Mouse (Mus musculus): ENCODE results near the gene Hipk2. TPM values are rescaled to one million over a fixed set of nuclear protein-coding genes. Genes with fewer than 3 reads are reported as not detected.

The Hipk2 gene
- polyA plus RNA-seq, 1 experiment: 39.5 TPM

DNA sequence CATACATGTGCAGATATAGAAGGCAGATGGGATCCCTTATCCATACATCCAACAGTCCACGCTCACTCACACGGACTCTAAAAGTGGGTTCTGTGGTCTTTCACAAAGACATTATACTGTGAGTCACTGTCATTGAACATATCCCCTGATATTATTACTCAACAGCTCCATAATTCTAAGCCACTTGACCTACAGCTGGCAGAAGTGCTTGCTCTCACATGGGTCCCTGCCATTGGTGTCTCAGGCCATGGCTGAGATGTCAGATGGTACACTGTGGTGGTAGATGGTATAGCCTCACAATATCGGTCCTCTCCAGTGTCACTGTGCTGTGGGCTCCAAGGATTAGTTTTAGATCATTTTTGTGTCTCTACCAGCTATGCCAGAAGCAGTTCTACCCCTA, 42.2 kb downstream of the Hipk2 start:
- H3K4me1 ChIP-seq (ENCODE audit: control insufficient read depth, insufficient read depth, low read length): peaks cover 8% of the 10 kb centered on the region; the same call in 1 of the 2 replicates
- no peak overlapping the region for H3K4me3 ChIP-seq (replicated peaks; ENCODE audit: control insufficient read depth, low read depth, low read length)
- H3K27ac ChIP-seq (ENCODE audit: control insufficient read depth, insufficient read depth, low read depth, low read length, poor library complexity): no peak overlapping the region
- TF ChIP-seq CTCF (IDR thresholded peaks at IDR 0.05; ENCODE audit: control insufficient read depth, insufficient read depth, low read length): no peak
- TF ChIP-seq POLR2A (IDR thresholded peaks at IDR 0.05; ENCODE audit: borderline replicate concordance, control insufficient read depth, low read depth, low read length): no peak
- WGBS: 76% methylated on average over 3 of the region's 3 CpGs

DNA sequence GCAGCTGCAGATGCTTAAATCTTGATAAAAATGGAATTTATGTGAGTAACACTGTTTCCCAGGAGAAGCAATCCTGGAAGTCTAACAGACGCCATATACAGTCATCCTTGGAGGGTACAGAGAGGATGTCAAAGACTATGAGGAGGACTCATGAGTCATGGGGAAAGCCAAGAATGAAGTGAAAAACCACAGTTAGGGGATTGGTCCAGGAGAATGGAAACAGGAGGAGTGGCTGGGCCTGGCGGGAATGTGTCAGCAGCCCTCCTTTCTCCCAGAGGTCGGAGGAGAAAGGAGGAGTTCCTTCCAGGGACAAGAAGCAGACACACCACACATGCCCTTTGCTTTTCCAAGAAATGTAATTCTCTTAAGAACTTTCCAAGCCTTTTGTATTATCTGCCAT, 46.5 kb downstream of the Hipk2 start:
- no peak overlapping the region for H3K4me3 ChIP-seq (replicated peaks; ENCODE audit: control insufficient read depth, low read depth, low read length)
- H3K27ac ChIP-seq (ENCODE audit: control insufficient read depth, insufficient read depth, low read depth, low read length, poor library complexity): peak overlapping the region; percentile 14; the same call in 1 of the 2 replicates
- WGBS: 84% methylated on average over 3 of the region's 3 CpGs
- no peak for TF ChIP-seq CTCF (IDR thresholded peaks at IDR 0.05; ENCODE audit: control insufficient read depth, insufficient read depth, low read length)
- TF ChIP-seq POLR2A (IDR thresholded peaks at IDR 0.05; ENCODE audit: borderline replicate concordance, control insufficient read depth, low read depth, low read length): no peak
- peaks cover 10% of the 10 kb centered on the region; the same call in 1 of the 2 replicates for H3K4me1 ChIP-seq (ENCODE audit: control insufficient read depth, insufficient read depth, low read length)

DNA sequence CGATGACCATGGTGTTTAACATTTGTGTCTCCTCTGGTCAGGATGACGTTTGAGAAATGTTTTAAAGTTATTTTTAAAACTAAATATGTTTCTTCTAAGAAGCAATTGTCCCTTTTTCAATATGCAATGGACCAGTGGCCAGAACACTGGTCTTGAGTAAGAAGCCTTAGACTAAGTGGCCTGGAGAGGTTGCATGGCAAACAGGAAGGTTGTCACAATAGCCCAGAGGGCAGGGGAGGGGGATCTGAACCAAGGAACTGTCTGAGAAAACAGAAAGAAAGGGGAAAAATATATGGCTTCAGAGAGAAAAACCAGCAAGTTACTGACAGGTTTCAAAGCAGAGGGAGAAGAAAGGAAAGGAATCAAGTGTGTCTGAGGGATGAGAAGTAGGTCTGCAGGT, 47.8 kb downstream of the Hipk2 start:
- TF ChIP-seq CTCF (IDR thresholded peaks at IDR 0.05; ENCODE audit: control insufficient read depth, insufficient read depth, low read length): no peak
- TF ChIP-seq POLR2A (IDR thresholded peaks at IDR 0.05; ENCODE audit: borderline replicate concordance, control insufficient read depth, low read depth, low read length): no peak
- Histone ChIP-seq H3K4me3 (replicated peaks; ENCODE audit: control insufficient read depth, low read depth, low read length) (no peak overlapping the region), H3K4me1 (ENCODE audit: control insufficient read depth, insufficient read depth, low read length) (peaks cover 8% of the 10 kb centered on the region; the same call in 1 of the 2 replicates), H3K27ac (ENCODE audit: control insufficient read depth, insufficient read depth, low read depth, low read length, poor library complexity) (no peak overlapping the region; the same call in 1 of the 2 replicates)
- WGBS: 39% methylated on average over 2 of the region's 2 CpGs

DNA sequence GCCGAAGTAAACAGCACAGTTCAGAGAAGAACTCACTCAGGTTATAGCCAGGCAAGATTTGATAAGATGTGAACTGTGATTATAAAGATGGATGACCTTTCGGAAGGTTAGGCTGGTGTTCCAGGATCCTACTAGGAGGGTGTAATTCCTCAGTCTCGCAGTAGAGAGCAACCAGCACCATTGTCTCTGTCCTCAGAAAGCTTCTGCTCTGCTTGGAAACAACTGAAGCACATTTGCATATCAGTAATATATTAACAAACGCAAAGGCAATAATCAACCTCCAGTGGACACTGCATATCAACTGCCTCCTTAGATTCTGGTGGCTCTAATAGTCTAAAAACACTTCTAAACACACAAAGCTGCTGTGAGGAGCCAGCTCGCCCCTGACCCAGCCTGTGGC, 48.5 kb downstream of the Hipk2 start:
- WGBS: 53% methylated on average over 5 of the region's 5 CpGs
- TF ChIP-seq POLR2A (IDR thresholded peaks at IDR 0.05; ENCODE audit: borderline replicate concordance, control insufficient read depth, low read depth, low read length) (no peak), CTCF (IDR thresholded peaks at IDR 0.05; ENCODE audit: control insufficient read depth, insufficient read depth, low read length) (no peak)
- Histone ChIP-seq H3K4me3 (replicated peaks; ENCODE audit: control insufficient read depth, low read depth, low read length) (no peak overlapping the region), H3K27ac (ENCODE audit: control insufficient read depth, insufficient read depth, low read depth, low read length, poor library complexity) (peak overlapping the region; percentile 80; the same call in 1 of the 2 replicates), H3K4me1 (ENCODE audit: control insufficient read depth, insufficient read depth, low read length) (peaks cover 9% of the 10 kb centered on the region)

DNA sequence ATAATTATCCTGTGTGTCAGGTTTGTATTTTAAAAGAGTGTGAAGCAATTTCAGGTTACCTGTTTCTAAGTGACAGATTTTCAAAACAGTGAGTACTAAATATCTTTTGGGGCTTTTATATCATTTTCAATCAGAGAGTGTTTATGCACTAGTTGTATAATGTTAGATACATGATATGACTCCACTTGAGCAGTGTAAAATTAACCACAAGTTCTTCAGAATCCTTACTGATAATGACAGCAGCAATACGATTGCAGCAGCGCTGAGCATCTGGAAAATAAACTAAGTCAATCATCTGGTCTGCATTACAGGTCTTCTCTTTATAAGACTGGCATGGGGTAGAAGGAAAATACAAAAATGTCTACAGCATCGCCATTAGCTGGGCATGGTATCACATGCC, 49.1 kb downstream of the Hipk2 start:
- WGBS: 65% methylated on average over 3 of the region's 3 CpGs
- H3K4me3 ChIP-seq (replicated peaks; ENCODE audit: control insufficient read depth, low read depth, low read length): no peak overlapping the region
- peaks cover 9% of the 10 kb centered on the region for H3K4me1 ChIP-seq (ENCODE audit: control insufficient read depth, insufficient read depth, low read length)
- TF ChIP-seq POLR2A (IDR thresholded peaks at IDR 0.05; ENCODE audit: borderline replicate concordance, control insufficient read depth, low read depth, low read length) (no peak), CTCF (IDR thresholded peaks at IDR 0.05; ENCODE audit: control insufficient read depth, insufficient read depth, low read length) (no peak)
- H3K27ac ChIP-seq (ENCODE audit: control insufficient read depth, insufficient read depth, low read depth, low read length, poor library complexity): no peak overlapping the region

DNA sequence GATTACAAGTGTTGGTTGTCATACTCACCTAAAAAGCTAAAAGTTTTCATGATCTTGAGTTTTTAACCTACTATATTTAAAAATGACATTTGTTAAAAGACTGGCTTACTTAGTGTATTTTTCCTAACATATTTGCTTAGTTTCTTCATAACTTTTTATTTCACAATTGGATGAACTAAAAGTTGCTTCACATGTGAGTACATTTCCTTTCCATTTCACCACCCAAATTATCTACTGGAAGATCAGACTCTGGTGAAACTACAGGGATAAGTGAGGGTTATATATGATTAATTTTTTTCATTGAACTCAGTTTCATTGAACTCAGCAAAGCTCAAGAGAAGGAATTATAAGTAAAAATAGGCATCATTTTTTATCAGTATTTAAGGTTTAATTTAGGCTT, 50.1 kb downstream of the Hipk2 start:
- Histone ChIP-seq H3K4me1 (ENCODE audit: control insufficient read depth, insufficient read depth, low read length) (peaks cover 10% of the 10 kb centered on the region), H3K27ac (ENCODE audit: control insufficient read depth, insufficient read depth, low read depth, low read length, poor library complexity) (no peak overlapping the region)
- TF ChIP-seq POLR2A (IDR thresholded peaks at IDR 0.05; ENCODE audit: borderline replicate concordance, control insufficient read depth, low read depth, low read length) (no peak), CTCF (IDR thresholded peaks at IDR 0.05; ENCODE audit: control insufficient read depth, insufficient read depth, low read length) (no peak)

DNA sequence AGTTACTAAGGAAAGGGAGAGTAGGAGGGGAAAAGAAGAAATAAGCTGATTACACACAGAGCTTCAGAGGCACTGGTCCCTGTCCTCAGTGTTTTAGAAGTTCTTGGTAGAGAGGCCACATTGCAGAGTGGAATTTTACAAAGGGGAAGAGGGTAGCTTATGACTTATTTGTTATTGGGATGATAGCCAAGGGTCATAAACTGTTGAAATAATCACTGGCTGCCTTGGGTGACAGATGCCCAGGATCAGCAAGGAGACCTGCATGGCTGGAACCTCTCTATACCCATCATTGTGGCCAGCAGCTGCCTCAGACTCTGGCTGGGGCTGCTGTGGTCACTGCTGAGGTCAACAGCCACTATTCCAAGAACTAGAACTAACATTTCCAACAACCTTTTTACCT, 52.1 kb downstream of the Hipk2 start:
- Histone ChIP-seq H3K4me3 (replicated peaks; ENCODE audit: control insufficient read depth, low read depth, low read length) (no peak overlapping the region), H3K27ac (ENCODE audit: control insufficient read depth, insufficient read depth, low read depth, low read length, poor library complexity) (peak overlapping the region; percentile 26; the same call in 1 of the 2 replicates), H3K4me1 (ENCODE audit: control insufficient read depth, insufficient read depth, low read length) (peaks cover 7% of the 10 kb centered on the region)
- TF ChIP-seq POLR2A (IDR thresholded peaks at IDR 0.05; ENCODE audit: borderline replicate concordance, control insufficient read depth, low read depth, low read length) (no peak), CTCF (IDR thresholded peaks at IDR 0.05; ENCODE audit: control insufficient read depth, insufficient read depth, low read length) (no peak)

More for the DNA sequence above, 50.1 kb downstream of the Hipk2 start:
- H3K4me3 ChIP-seq (replicated peaks; ENCODE audit: control insufficient read depth, low read depth, low read length): no peak overlapping the region

DNA sequence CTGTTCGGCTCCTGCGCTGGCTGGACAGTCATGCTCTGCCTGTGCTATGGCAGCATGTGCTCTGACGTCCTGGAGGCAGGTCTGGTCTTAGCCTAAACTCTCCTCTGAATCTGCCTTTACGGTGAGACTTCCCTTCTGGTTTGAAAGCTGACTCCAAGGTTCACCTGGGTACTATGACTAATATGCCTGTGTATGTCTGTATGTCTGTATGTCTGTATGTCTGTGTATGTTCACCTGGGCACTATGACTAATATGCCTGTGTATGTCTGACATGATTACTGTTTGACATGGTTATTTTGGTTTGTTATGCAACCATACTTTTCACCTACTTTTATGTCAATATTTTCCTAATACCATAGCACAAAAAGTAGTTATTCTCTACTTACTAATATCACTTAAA, 52.8 kb downstream of the Hipk2 start:
- TF ChIP-seq POLR2A (IDR thresholded peaks at IDR 0.05; ENCODE audit: borderline replicate concordance, control insufficient read depth, low read depth, low read length) (no peak), CTCF (IDR thresholded peaks at IDR 0.05; ENCODE audit: control insufficient read depth, insufficient read depth, low read length) (no peak)

DNA sequence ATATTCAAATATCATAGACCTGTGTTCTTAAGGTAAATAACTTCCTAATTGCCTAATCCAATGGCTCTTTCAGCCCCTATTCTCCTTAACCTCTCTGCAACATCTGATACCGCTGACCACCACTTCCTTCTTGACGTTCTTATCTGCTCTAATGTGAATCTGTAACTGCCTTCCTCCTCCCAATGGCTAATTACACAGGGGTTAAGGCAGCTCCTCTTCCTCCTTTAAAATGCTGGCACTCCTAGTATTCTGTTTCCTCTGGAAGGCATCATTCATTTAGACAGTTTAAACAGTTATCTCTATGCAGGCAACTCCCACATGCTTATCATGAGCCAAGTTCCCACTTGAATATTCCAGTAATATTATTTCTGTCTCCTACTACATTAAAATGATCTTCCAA, 54.3 kb downstream of the Hipk2 start:
- whole genome bisulfite sequencing: 3% methylated on average over 2 of the region's 2 CpGs
- TF ChIP-seq POLR2A (IDR thresholded peaks at IDR 0.05; ENCODE audit: borderline replicate concordance, control insufficient read depth, low read depth, low read length): no peak
- TF ChIP-seq CTCF (IDR thresholded peaks at IDR 0.05; ENCODE audit: control insufficient read depth, insufficient read depth, low read length): no peak
- H3K27ac ChIP-seq (ENCODE audit: control insufficient read depth, insufficient read depth, low read depth, low read length, poor library complexity): no peak overlapping the region
- H3K4me1 ChIP-seq (ENCODE audit: control insufficient read depth, insufficient read depth, low read length): peaks cover 3% of the 10 kb centered on the region
- no peak overlapping the region for H3K4me3 ChIP-seq (replicated peaks; ENCODE audit: control insufficient read depth, low read depth, low read length)

More for the DNA sequence above, 52.8 kb downstream of the Hipk2 start:
- Histone ChIP-seq H3K4me3 (replicated peaks; ENCODE audit: control insufficient read depth, low read depth, low read length) (no peak overlapping the region), H3K27ac (ENCODE audit: control insufficient read depth, insufficient read depth, low read depth, low read length, poor library complexity) (peak overlapping the region; percentile 31; the same call in 1 of the 2 replicates), H3K4me1 (ENCODE audit: control insufficient read depth, insufficient read depth, low read length) (peaks cover 4% of the 10 kb centered on the region)
- WGBS: 78% methylated on average over 4 of the region's 4 CpGs

Data from bone marrow, adult 2 months (tissue).